Mouse (Mus musculus) stomach, postnatal 0 days (tissue): ENCODE measurements at regions not wholly inside any gene's neighbourhood (a gene's known extent, or its start where the extent isn't known, plus 50 kb on each side); places are given as distances from the start of the nearest gene placed in this dataset.
A peak's percentile ranks its signal among the peaks of the same experiment; 100 is the strongest.
"Not testable (repeated sequence)": the region's sequence is repeated elsewhere in the genome, so short reads cannot be mapped to it uniquely, and the experiment has no call there.

ENCODE experiments used
- CTCF ChIP-seq: IDR thresholded peaks from 2 replicates; pipeline ENCODE4 v1.5.1; 2016; ENCODE audit warnings: antibody characterized with exemption, low read depth, mild to moderate bottlenecking, moderate library complexity
- EP300 ChIP-seq: optimal IDR thresholded peaks from 2 replicates; pipeline ENCODE3; 2016; ENCODE audit warnings: antibody characterized with exemption

DNA sequence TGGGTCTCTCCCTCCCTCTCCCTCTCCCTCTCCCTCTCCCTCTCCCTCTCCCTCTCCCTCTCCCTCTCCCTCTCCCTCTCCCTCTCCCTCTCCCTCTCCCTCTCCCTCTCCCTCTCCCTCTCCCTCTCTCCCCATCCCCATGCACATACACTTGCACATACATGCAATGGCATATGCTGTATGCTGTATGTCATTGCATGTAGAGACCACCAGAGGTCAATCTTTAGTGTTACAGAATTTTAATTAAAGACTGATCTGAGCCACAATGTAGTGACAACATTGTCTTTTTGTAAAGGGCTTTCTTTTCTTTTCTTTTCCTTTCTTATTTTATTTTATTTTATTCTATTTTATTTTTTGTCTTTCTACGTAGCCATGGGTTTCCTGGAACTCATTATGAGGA is 191.0 kb upstream of the Nectin1 start:
- TF ChIP-seq EP300: not testable (repeated sequence)
- peak; percentile 59 for TF ChIP-seq CTCF
